Mouse (Mus musculus): ENCODE data around the gene Mtus2.

DNA sequence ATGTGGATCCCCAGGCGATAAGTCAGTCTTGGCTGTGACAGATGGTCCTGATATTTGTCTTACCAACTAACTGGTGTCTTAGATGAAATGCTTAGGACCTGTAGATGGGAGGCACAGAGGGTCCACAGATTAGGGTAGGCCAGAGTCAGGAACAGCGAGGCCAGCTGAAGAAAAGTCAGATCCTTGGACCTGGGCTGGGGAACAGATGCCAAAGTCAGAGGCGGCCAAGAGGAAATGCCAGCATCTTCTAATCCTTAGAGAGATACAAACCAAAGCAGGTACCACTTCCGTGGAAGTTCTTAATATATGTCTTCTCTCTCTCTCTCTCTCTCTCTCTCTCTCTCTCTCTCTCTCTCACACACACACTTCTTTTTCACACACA, 96.5 kb downstream of the Mtus2 start:
- TF ChIP-seq CTCF (IDR thresholded peaks at IDR 0.05; ENCODE audit: low read depth, low read length) (no peak), POLR2A (IDR thresholded peaks at IDR 0.05; ENCODE audit: borderline replicate concordance, low read depth, low read length) (no peak)

Data from bone marrow macrophage, adult 2 months (primary cell).